Mouse (Mus musculus): ENCODE results near the gene Gnb2. TPM values are rescaled to one million over a fixed set of nuclear protein-coding genes. Genes with fewer than 3 reads are reported as not detected.

Gnb2 gene
- polyA plus RNA-seq, 1 experiment from 2014 or later: 483 TPM

DNA sequence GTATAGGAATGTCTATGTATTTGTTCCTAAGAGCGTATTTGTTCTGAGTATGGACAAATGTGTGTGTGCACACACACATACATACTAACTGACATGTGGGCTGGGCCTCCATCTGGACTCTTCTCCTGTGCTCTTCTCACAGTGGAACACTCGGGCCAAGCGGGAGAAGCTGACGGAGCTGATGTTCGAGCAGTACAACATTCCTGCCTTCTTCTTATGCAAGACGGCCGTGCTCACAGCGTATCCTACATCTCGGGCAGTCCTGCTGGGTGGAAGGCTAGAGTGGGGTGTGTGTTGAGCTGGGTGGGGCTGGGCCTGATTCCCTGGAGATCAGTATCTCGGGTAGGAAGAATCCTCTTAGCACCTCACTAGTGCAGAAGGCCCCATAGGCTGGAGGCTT is 29.7 kb upstream of the Gnb2 start:
- no peak for ATAC-seq
- no peaks in the 10 kb centered on the region for H3K4me1 ChIP-seq
- 75% methylated on average over 10 of the region's 10 CpGs for WGBS
- no peak overlapping the region for H3K4me3 ChIP-seq
- no peaks in the 10 kb centered on the region for H3K9me3 ChIP-seq (replicated peaks)
- H3K4me2 ChIP-seq: no peak overlapping the region
- H3K27me3 ChIP-seq: peaks cover 3% of the 10 kb centered on the region
- H3K27ac ChIP-seq: no peak overlapping the region
- peaks cover 22% of the 10 kb centered on the region for H3K36me3 ChIP-seq (ENCODE audit: poor library complexity, severe bottlenecking)
- H3K9ac ChIP-seq: no peak overlapping the region

- peaks cover 3% of the 10 kb centered on the region for H3K27me3 ChIP-seq
- no peak overlapping the region for H3K27ac ChIP-seq
- H3K36me3 ChIP-seq (ENCODE audit: poor library complexity, severe bottlenecking): peaks cover 18% of the 10 kb centered on the region
- no peak overlapping the region for H3K9ac ChIP-seq
- H3K9me3 ChIP-seq (replicated peaks): no peaks in the 10 kb centered on the region
- 45% methylated on average over 6 of the region's 6 CpGs for WGBS
- no peaks in the 10 kb centered on the region for H3K4me1 ChIP-seq
- H3K4me3 ChIP-seq: no peak overlapping the region
- ATAC-seq: no peak
- H3K4me2 ChIP-seq: no peak overlapping the region
Observed at GRCm38 (mm10) chr5:137561556-137561955, 28.2 kb upstream of the Gnb2 start.

DNA sequence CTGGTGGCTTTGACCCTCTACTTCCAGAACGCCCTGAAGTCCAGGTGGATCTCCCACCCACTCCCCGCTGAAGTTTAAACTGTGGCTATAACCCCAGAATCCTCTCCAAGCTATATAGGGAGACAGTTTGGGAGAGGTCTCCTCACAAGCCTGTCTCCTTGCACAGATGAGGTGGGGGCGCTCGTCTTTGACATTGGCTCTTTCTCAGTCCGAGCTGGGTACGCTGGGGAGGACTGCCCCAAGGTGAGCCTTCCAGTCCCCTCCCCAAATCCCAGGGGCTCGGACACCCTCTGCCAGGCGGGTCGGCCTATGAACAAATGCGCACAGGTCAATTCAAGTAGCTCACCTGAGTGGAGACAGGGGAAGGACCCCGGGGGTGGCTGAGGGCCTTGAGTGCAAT is 20.6 kb upstream of the Gnb2 start:
- ATAC-seq: 0 out of 2 replicates have a peak, but pooled peaks have one; percentile 25
- 51% methylated on average over 11 of the region's 11 CpGs for WGBS
- no peak overlapping the region for H3K27ac ChIP-seq

GRCm38 (mm10) chr5:137553411-137553837 is 20.1 kb upstream of the Gnb2 start, which contains the start of gene Actl6b:
Gene Actl6b (plus strand): TSS chr5:137553517.
- ATAC-seq: peak; percentile 97
- Histone ChIP-seq H3K9me3 (replicated peaks) (no peaks in the 10 kb centered on the region), H3K4me2 (peak within 1 kb of the TSS; percentile 65), H3K9ac (peak within 1 kb of the TSS; percentile 77), H3K27me3 (peaks cover 18% of the 10 kb centered on the region; the same call in 1 of the 2 replicates), H3K4me3 (peak within 1 kb of the TSS; percentile 59), H3K27ac (peak within 1 kb of the TSS; percentile 37), H3K36me3 (ENCODE audit: poor library complexity, severe bottlenecking) (no peaks in the 10 kb centered on the region), H3K4me1 (peaks cover 12% of the 10 kb centered on the region)
- 1% methylated on average over 30 of the region's 37 CpGs for WGBS

More for the DNA sequence above, 20.6 kb upstream of the Gnb2 start:
- H3K4me1 ChIP-seq: peaks cover 12% of the 10 kb centered on the region
- H3K9me3 ChIP-seq (replicated peaks): no peaks in the 10 kb centered on the region
- H3K4me2 ChIP-seq: peak overlapping the region; percentile 65
- no peaks in the 10 kb centered on the region for H3K36me3 ChIP-seq (ENCODE audit: poor library complexity, severe bottlenecking)
- H3K27me3 ChIP-seq: peaks cover 18% of the 10 kb centered on the region; the same call in 1 of the 2 replicates
- peak overlapping the region; percentile 59 for H3K4me3 ChIP-seq
- peak overlapping the region; percentile 77 for H3K9ac ChIP-seq

DNA sequence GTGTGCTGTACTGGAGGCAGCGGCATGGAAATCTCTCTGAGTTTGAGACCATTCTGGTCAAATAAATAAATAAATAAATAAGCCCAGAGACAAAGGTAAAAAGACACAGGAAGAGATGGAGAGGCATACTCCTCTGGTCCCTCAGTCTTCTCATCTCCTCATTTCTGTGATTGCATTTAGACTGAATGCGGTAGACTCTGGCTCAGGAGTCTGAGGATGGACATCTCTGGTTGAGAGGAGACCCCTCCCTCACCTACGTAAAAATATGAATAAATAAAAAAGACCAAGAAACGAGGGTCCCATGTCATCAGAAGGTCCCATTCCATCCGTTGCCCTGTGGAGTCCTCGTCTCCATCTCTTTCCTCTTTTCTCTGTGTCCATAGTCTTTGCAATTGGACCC is 19.7 kb upstream of the Gnb2 start:
- Histone ChIP-seq H3K4me2 (peak overlapping the region; percentile 65), H3K9me3 (replicated peaks) (no peaks in the 10 kb centered on the region), H3K27me3 (peaks cover 18% of the 10 kb centered on the region; the same call in 1 of the 2 replicates), H3K4me3 (peak overlapping the region; percentile 59), H3K27ac (peak overlapping the region; percentile 37; the same call in 1 of the 2 replicates), H3K36me3 (ENCODE audit: poor library complexity, severe bottlenecking) (no peaks in the 10 kb centered on the region), H3K4me1 (peaks cover 12% of the 10 kb centered on the region), H3K9ac (peak overlapping the region; percentile 77)
- peak; percentile 67 for ATAC-seq
- 30% methylated on average over 6 of the region's 6 CpGs for WGBS

DNA sequence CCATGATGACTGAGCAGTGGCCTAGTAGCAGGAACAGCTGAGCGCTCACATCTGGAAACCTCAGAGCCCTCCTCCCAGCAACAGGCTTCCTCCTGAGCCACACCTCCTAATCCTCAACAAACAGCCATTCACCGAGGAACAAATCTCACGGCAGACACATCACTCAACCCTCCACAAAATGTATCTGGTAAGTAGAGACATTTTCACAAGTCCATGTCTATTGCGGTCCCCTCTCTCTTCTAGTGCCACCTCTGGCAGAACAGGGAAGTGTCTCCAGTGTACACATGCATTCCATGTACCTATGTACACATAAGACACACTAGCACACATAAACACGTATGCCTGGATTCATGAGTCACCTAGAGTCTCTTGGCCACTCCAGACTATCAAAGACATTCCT is 17.8 kb upstream of the Gnb2 start:
- no peaks in the 10 kb centered on the region for H3K9me3 ChIP-seq (replicated peaks)
- H3K9ac ChIP-seq: no peak overlapping the region
- ATAC-seq: no peak
- WGBS: 69% methylated on average over 5 of the region's 5 CpGs
- peaks cover 18% of the 10 kb centered on the region; the same call in 1 of the 2 replicates for H3K27me3 ChIP-seq
- no peak overlapping the region for H3K4me3 ChIP-seq
- H3K4me1 ChIP-seq: peaks cover 12% of the 10 kb centered on the region
- H3K4me2 ChIP-seq: no peak overlapping the region
- no peak overlapping the region for H3K27ac ChIP-seq
- H3K36me3 ChIP-seq (ENCODE audit: poor library complexity, severe bottlenecking): no peaks in the 10 kb centered on the region

GRCm38 (mm10) chr5:137549840-137550239 is 16.5 kb upstream of the Gnb2 start:
- peaks cover 14% of the 10 kb centered on the region; the same call in 1 of the 2 replicates for H3K27me3 ChIP-seq
- H3K27ac ChIP-seq: no peak overlapping the region
- H3K4me1 ChIP-seq: peaks cover 11% of the 10 kb centered on the region
- no peak overlapping the region for H3K4me3 ChIP-seq
- 92% methylated on average over 2 of the region's 2 CpGs for WGBS
- H3K9ac ChIP-seq: no peak overlapping the region
- H3K36me3 ChIP-seq (ENCODE audit: poor library complexity, severe bottlenecking): no peaks in the 10 kb centered on the region
- H3K4me2 ChIP-seq: no peak overlapping the region
- no peak for ATAC-seq
- H3K9me3 ChIP-seq (replicated peaks): no peaks in the 10 kb centered on the region

GRCm38 (mm10) chr5:137545596-137545995 is 12.3 kb upstream of the Gnb2 start:
- Histone ChIP-seq H3K36me3 (ENCODE audit: poor library complexity, severe bottlenecking) (no peaks in the 10 kb centered on the region), H3K27ac (no peak overlapping the region), H3K9ac (no peak overlapping the region), H3K4me3 (no peak overlapping the region), H3K9me3 (replicated peaks) (no peaks in the 10 kb centered on the region), H3K27me3 (0 out of 2 replicates have a peak, but pooled peaks cover 5% of the 10 kb centered on the region), H3K4me1 (no peaks in the 10 kb centered on the region), H3K4me2 (no peak overlapping the region)
- 80% methylated on average over 4 of the region's 4 CpGs for WGBS
- no peak for ATAC-seq

DNA sequence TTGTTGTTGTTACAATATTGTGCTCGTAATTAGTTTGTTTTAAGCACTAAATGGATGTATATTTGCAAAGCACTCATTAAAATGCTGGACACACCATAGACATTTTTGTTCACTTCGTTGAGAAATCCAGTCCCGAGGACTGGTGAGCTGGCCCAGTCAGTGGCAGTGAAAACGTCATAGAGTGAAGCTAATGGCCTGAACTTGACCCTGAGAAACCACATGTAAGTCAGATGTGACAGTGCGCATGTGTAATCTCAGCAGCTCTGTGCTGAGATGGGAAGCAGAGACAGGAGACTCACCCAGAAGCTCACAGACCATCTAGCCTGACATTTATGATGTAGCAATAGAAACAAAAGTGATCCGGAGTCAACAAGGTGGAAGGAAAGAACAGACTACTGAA is 11.6 kb upstream of the Gnb2 start:
- Histone ChIP-seq H3K4me2 (no peak overlapping the region), H3K4me3 (no peak overlapping the region), H3K27me3 (0 out of 2 replicates have a peak, but pooled peaks cover 5% of the 10 kb centered on the region), H3K4me1 (no peaks in the 10 kb centered on the region), H3K36me3 (ENCODE audit: poor library complexity, severe bottlenecking) (no peaks in the 10 kb centered on the region), H3K27ac (no peak overlapping the region), H3K9me3 (replicated peaks) (no peaks in the 10 kb centered on the region), H3K9ac (no peak overlapping the region)
- no peak for ATAC-seq
- WGBS: 69% methylated on average over 6 of the region's 6 CpGs

GRCm38 (mm10) chr5:137541768-137542540 is 8.6 kb upstream of the Gnb2 start:
- H3K27ac ChIP-seq: no peak overlapping the region
- WGBS: 68% methylated on average over 5 of the region's 5 CpGs
- ATAC-seq: no peak
- H3K4me3 ChIP-seq: no peak overlapping the region
- no peaks in the 10 kb centered on the region for H3K9me3 ChIP-seq (replicated peaks)
- H3K36me3 ChIP-seq (ENCODE audit: poor library complexity, severe bottlenecking): no peaks in the 10 kb centered on the region
- peaks cover 8% of the 10 kb centered on the region for H3K4me1 ChIP-seq
- 0 out of 2 replicates have a peak, but pooled peaks cover 5% of the 10 kb centered on the region for H3K27me3 ChIP-seq
- no peak overlapping the region for H3K9ac ChIP-seq
- H3K4me2 ChIP-seq: no peak overlapping the region

- Histone ChIP-seq H3K4me3 (no peak overlapping the region), H3K27me3 (0 out of 2 replicates have a peak, but pooled peaks cover 5% of the 10 kb centered on the region), H3K4me1 (peaks cover 8% of the 10 kb centered on the region), H3K9ac (no peak overlapping the region), H3K4me2 (no peak overlapping the region), H3K36me3 (ENCODE audit: poor library complexity, severe bottlenecking) (no peaks in the 10 kb centered on the region), H3K27ac (no peak overlapping the region), H3K9me3 (replicated peaks) (no peaks in the 10 kb centered on the region)
- ATAC-seq: no peak
- WGBS: 69% methylated on average over 6 of the region's 6 CpGs
Observed at GRCm38 (mm10) chr5:137540991-137541390, 7.7 kb upstream of the Gnb2 start.

- no peaks in the 10 kb centered on the region for H3K36me3 ChIP-seq (ENCODE audit: poor library complexity, severe bottlenecking)
- whole genome bisulfite sequencing: 34% methylated on average over 7 of the region's 7 CpGs
- H3K27ac ChIP-seq: no peak overlapping the region
- no peak for ATAC-seq
- peaks cover 8% of the 10 kb centered on the region for H3K4me1 ChIP-seq
- H3K4me3 ChIP-seq: no peak overlapping the region
- H3K4me2 ChIP-seq: peak overlapping the region; percentile 15; the same call in 1 of the 2 replicates
- peak overlapping the region; percentile 30; the same call in 1 of the 2 replicates for H3K9ac ChIP-seq
- no peaks in the 10 kb centered on the region for H3K27me3 ChIP-seq
- no peaks in the 10 kb centered on the region for H3K9me3 ChIP-seq (replicated peaks)
Observed at GRCm38 (mm10) chr5:137539291-137539801, 6.0 kb upstream of the Gnb2 start.
